Mouse (Mus musculus) forebrain, postnatal 0 days (tissue): ENCODE results near the gene Slc13a3. TPM values are rescaled to one million over a fixed set of nuclear protein-coding genes. Genes with fewer than 3 reads are reported as not detected.

ENCODE experiments used
- ATAC-seq: fragments of 200-750 bp; cut with Nextera tagmentation; 2 replicates; pipeline ENCODE4 v1.8.0; 2017; ENCODE audit warnings: mild to moderate bottlenecking, moderate library complexity
- DNase-seq: peaks from one replicate; pipeline ENCODE4 v3.0.0-alpha.2; 2015
- H3K27ac ChIP-seq: fragments of 300-500 bp; sonication (generic); 2 replicates; pipeline ENCODE4 v1.5.1; 2014; ENCODE audit warnings: low read depth, mild to moderate bottlenecking, antibody characterized with exemption, low read length, moderate library complexity, mixed read lengths
- H3K27me3 ChIP-seq: fragments of 300-500 bp; sonication (generic); 2 replicates; pipeline ENCODE4 v1.6.1; 2014; ENCODE audit warnings: mild to moderate bottlenecking, low read length, mixed read lengths; ENCODE audit not compliant: insufficient read depth
- H3K36me3 ChIP-seq: fragments of 300-500 bp; sonication (generic); 2 replicates; pipeline ENCODE4 v1.6.1; 2014; ENCODE audit warnings: mild to moderate bottlenecking, moderate library complexity; ENCODE audit not compliant: insufficient read depth
- H3K4me1 ChIP-seq: fragments of 300-500 bp; sonication (generic); 2 replicates; pipeline ENCODE4 v1.6.1; 2014; ENCODE audit warnings: antibody characterized with exemption; ENCODE audit not compliant: insufficient read depth
- H3K4me2 ChIP-seq: fragments of 300-500 bp; sonication (generic); 2 replicates; pipeline ENCODE4 v1.6.1; 2014; ENCODE audit warnings: low read depth, mild to moderate bottlenecking, moderate library complexity
- H3K4me3 ChIP-seq: fragments of 300-500 bp; sonication (generic); 2 replicates; pipeline ENCODE4 v1.5.1; 2014; ENCODE audit warnings: low read depth, low read length, mixed read lengths
- H3K9ac ChIP-seq: fragments of 300-500 bp; sonication (generic); 2 replicates; pipeline ENCODE4 v1.6.1; 2014; ENCODE audit warnings: mild to moderate bottlenecking
- H3K9me3 ChIP-seq: fragments of 300-500 bp; sonication (generic); 2 replicates; pipeline ENCODE4 v1.6.1; 2016; ENCODE audit warnings: low read length
- CTCF ChIP-seq: sonication (generic); IDR thresholded peaks from 2 replicates; pipeline ENCODE4 v1.5.1; 2016; ENCODE audit warnings: antibody characterized with exemption, control low read depth, low read depth
- WGBS: fragments of 180-500 bp; shearing (Covaris S2); extraction: QIAGEN DNeasy Blood & Tissue Kit; methylation state at CpG from one replicate; pipeline ENCODE4 v1.1.7; 2014; 5-methylcytosine and 5-hydroxymethylcytosine counted together
- polyA plus RNA-seq: library from polyadenylated mRNA; unstranded; fragments of >200 nt; fragmentation: Nextera tagmentation; extraction: Ambion mirVana; gene quantifications from 2 replicates; pipeline ENCODE4 v1.2.1, GENCODE M21; 2015
- total RNA-seq: library from RNA; depleted of rRNA; stranded (reverse); fragments of >200 nt; gene quantifications from 2 replicates; pipeline ENCODE4 v1.2.3, GENCODE M21; 2014

Slc13a3 gene
- total and polyA plus RNA-seq, 2 experiments from 2014 or later = 18.0 to 24.3 TPM

GRCm38 (mm10) chr2:165376001-165376400, 97.0 kb downstream of the Slc13a3 start:
- Histone ChIP-seq H3K27me3 (no peaks in the 10 kb centered on the region), H3K4me1 (no peaks in the 10 kb centered on the region), H3K27ac (no peak overlapping the region), H3K4me3 (no peak overlapping the region), H3K36me3 (peaks cover 48% of the 10 kb centered on the region), H3K9ac (no peak overlapping the region), H3K4me2 (no peak overlapping the region), H3K9me3 (0 out of 2 replicates have a peak, but pooled peaks cover 4% of the 10 kb centered on the region)
- no peak for TF ChIP-seq CTCF
- DNase-seq (no peak), ATAC-seq (no peak)
- WGBS = 68% methylated on average over 4 of the region's 4 CpGs

DNA sequence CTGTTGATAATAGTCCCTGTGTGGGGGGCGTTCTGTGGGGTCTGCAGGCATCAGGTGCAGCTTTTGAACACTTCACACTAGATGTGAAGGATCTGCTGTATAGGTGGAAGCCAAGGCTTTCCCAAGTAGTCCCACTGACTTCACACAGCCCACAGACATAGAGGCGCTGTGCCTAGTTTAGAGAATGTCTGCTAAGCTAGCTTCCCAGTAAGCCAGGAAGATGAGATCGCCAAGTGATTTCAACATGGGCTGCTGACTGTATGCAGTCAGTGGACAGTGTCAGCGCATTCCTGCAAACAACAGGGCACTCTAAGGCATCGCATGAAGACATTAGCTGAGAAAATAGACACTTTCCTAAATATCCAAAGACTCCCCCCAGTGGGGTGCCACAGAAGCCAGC, 97.6 kb downstream of the Slc13a3 start:
- H3K9me3 ChIP-seq = no peaks in the 10 kb centered on the region
- H3K4me1 ChIP-seq = no peaks in the 10 kb centered on the region
- no peak overlapping the region for H3K4me2 ChIP-seq
- no peak overlapping the region for H3K9ac ChIP-seq
- DNase-seq = no peak
- H3K36me3 ChIP-seq = peaks cover 42% of the 10 kb centered on the region
- no peak overlapping the region for H3K27ac ChIP-seq
- no peak overlapping the region for H3K4me3 ChIP-seq
- no peak for ATAC-seq
- WGBS = 72% methylated on average over 5 of the region's 5 CpGs
- no peak for TF ChIP-seq CTCF
- H3K27me3 ChIP-seq = no peaks in the 10 kb centered on the region

- Histone ChIP-seq H3K36me3 (peaks cover 9% of the 10 kb centered on the region), H3K4me2 (no peak overlapping the region), H3K9ac (no peak overlapping the region), H3K9me3 (no peaks in the 10 kb centered on the region), H3K27me3 (no peaks in the 10 kb centered on the region), H3K4me1 (no peaks in the 10 kb centered on the region), H3K27ac (no peak overlapping the region), H3K4me3 (no peak overlapping the region)
- no peak for TF ChIP-seq CTCF
- peak; percentile 50 for DNase-seq
- ATAC-seq = peak; percentile 61; the same call in 1 of the 2 replicates
- 29% methylated on average over 3 of the region's 3 CpGs for WGBS
These were observed 102.0 kb downstream of the Slc13a3 start for GRCm38 (mm10) chr2:165371066-165371465.

DNA sequence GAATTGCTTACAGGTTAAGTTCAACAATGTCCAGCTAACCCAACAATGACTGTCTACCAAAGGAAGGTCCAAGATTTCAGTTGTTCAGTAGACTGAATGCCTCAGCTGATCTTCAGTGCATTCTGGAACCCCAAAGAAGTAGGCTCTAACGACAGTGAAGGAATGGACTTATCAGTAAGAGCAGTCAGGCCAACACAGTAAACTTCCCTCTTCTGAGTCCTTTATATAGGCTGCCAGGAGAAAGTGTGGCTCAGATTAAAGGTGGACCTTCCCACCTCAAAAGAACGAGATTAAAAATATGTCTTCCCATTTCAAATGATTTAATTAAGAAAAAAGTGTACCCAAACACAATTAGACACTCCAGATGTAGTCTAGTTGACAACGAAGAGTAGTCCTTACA, 102.7 kb downstream of the Slc13a3 start:
- Histone ChIP-seq H3K9ac (no peak overlapping the region), H3K27me3 (no peaks in the 10 kb centered on the region), H3K36me3 (peaks cover 9% of the 10 kb centered on the region), H3K9me3 (no peaks in the 10 kb centered on the region), H3K27ac (no peak overlapping the region), H3K4me2 (no peak overlapping the region), H3K4me1 (no peaks in the 10 kb centered on the region), H3K4me3 (no peak overlapping the region)
- 74% methylated on average over 3 of the region's 3 CpGs for WGBS
- TF ChIP-seq CTCF = no peak
- DNase-seq (no peak), ATAC-seq (no peak)

- Histone ChIP-seq H3K36me3 (no peaks in the 10 kb centered on the region), H3K4me1 (no peaks in the 10 kb centered on the region), H3K27ac (peak within 1 kb of the TSS; percentile 79), H3K9ac (peak within 1 kb of the TSS; percentile 70), H3K4me3 (peak within 1 kb of the TSS; percentile 57), H3K27me3 (no peaks in the 10 kb centered on the region), H3K9me3 (no peaks in the 10 kb centered on the region), H3K4me2 (peak within 1 kb of the TSS; percentile 85)
- DNase-seq (peak; percentile 82), ATAC-seq (peak; percentile 54; the same call in 1 of the 2 replicates)
- TF ChIP-seq CTCF = no peak
- 2% methylated on average over 27 of the region's 27 CpGs for WGBS
These were observed 104.5 kb downstream of the Slc13a3 start, which contains the start of gene Zfp663 for GRCm38 (mm10) chr2:165368496-165368895. Gene Zfp663, minus strand, starts transcription at chr2:165368729.

GRCm38 (mm10) chr2:165367868-165368439, 105.1 kb downstream of the Slc13a3 start:
- Histone ChIP-seq H3K9me3 (no peaks in the 10 kb centered on the region), H3K4me1 (no peaks in the 10 kb centered on the region), H3K4me2 (peak overlapping the region; percentile 85), H3K27me3 (no peaks in the 10 kb centered on the region), H3K4me3 (peak overlapping the region; percentile 57), H3K36me3 (no peaks in the 10 kb centered on the region), H3K9ac (peak overlapping the region; percentile 70), H3K27ac (peak overlapping the region; percentile 79)
- peak; percentile 41; the same call in 1 of the 2 replicates for ATAC-seq
- peak; percentile 60 for DNase-seq
- TF ChIP-seq CTCF = no peak
- under 1% methylated on average over 13 of the region's 13 CpGs for WGBS

DNA sequence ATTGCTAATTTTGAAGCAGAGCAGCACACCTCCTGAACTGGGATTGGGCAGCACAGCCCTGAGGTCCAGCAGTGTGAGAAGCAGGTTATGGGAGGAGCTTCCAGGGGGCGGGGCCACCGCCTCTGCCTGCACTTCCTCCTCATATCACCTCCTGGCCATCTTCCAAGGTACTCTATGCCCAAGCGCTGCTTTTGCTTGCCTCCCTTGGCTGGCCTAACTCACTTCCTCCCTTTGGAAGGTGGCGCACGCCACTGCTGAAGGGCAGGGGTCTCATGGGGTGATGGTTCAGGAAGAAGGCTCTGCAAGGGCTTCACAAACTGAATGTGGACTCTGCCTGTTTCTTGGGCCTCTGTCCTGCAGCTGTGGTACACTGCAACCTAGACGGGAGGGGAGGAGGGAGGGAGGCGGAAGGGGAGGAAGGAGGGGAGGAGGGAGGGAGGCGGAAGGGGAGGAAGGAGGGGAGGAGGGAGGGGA, 105.9 kb downstream of the Slc13a3 start:
- no peak for DNase-seq
- no peak overlapping the region for H3K9ac ChIP-seq

More for the DNA sequence above, 105.9 kb downstream of the Slc13a3 start:
- H3K9me3 ChIP-seq = no peaks in the 10 kb centered on the region
- H3K4me1 ChIP-seq = no peaks in the 10 kb centered on the region
- 0 out of 2 replicates have a peak overlapping the region, but pooled peaks have one; percentile 85 for H3K4me2 ChIP-seq
- H3K27me3 ChIP-seq = no peaks in the 10 kb centered on the region
- WGBS = 7% methylated on average over 5 of the region's 8 CpGs
- no peak for ATAC-seq
- no peak overlapping the region for H3K27ac ChIP-seq
- no peak for TF ChIP-seq CTCF
- no peak overlapping the region for H3K4me3 ChIP-seq
- H3K36me3 ChIP-seq = no peaks in the 10 kb centered on the region
